Mouse (Mus musculus): ENCODE measurements around the gene Tex22.

Tex22 gene

GRCm38 (mm10) chr12:113056089-113056488, 18.2 kb upstream of the Tex22 start:
- DNase-seq (ENCODE audit: low read depth, low spot score), result no peak

DNA sequence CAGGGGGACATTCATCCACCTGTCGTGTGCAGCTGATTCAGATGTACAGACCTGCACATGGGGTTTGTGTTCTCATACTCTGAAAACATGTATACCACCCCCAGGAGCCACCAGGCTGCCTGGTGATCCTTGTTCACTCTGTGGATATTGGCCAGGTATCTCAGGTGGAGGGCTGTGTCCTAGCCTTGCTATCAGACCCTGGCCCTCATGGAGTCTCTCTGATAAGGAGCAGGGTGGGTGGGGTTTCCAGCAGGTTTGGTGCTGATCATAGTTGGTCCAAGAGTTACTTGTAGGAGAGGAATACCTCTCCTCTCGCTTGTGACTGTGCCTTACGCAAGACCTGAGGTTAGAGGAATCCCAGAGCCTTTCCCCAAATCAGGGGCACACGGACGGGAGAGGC, 14.1 kb upstream of the Tex22 start:
- no peak for DNase-seq (ENCODE audit: low read depth, low spot score)

DNA sequence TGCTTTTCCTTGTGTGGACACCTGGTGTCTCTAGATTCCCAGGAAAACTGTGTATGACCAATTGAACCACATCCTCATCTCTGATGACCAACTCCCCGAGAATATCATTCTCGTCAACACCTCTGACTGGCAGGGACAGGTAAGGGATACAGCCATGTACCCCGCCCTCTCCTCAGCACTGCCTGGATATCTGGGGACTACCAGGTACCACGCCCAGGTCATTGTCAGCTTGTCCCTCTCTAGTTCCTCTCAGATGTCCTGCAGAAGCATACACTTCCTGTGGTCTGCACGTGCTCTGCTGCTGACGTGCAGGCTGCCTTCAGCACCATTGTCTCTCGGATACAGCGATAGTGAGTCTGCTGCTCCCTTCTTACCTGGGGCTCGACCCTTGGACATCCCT, 12.7 kb upstream of the Tex22 start:
- DNase-seq (ENCODE audit: low read depth, low spot score), result no peak

- no peak for DNase-seq (ENCODE audit: low read depth, low spot score)
These were observed 12.1 kb upstream of the Tex22 start for GRCm38 (mm10) chr12:113062201-113062600.

DNA sequence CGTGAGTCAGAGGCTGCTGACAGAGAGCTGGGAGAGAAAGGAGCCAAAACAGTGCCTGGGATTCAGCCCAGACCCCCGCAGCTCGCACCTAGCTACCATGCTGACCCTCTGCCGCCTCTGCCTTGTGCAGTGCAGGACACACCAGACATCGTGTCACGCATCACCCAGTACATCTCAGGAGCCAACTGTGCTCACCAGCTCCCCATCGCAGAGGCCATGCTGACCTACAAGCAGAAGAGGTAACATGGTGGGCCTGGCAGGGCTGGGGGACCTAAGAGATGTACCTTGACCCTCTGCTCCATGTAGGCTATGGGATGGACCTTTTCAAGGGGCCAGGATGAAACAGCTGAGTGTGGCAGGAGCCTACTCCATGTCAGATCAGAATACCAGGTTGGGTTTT, 10.6 kb upstream of the Tex22 start:
- DNase-seq (ENCODE audit: low read depth, low spot score), result no peak

DNA sequence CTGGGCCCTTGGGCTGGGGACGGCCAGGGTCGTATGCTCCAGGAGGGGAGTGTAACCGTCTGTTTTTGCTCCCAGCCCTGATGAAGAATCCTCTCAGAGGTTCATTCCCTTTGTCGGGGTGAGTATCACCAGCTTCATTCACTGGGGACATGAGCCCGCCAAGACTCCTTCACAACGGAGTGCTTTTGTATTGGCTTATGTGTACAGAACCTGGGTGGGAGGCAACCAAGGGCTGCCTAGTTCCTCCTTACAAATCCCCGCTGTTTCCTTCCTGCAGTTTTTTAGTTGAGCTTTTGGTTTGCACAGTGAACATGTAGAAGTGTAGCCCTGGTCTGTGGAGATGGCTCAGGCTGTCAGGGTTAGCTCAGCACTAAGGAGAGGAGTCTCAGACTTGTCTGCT, 6.3 kb upstream of the Tex22 start:
- DNase-seq (ENCODE audit: low read depth, low spot score), result no peak

- no peak for DNase-seq (ENCODE audit: low read depth, low spot score)
These were observed 4.9 kb upstream of the Tex22 start for GRCm38 (mm10) chr12:113069389-113069788.

- DNase-seq (ENCODE audit: low read depth, low spot score), result no peak
These were observed 3.0 kb upstream of the Tex22 start for GRCm38 (mm10) chr12:113071321-113071720.

DNA sequence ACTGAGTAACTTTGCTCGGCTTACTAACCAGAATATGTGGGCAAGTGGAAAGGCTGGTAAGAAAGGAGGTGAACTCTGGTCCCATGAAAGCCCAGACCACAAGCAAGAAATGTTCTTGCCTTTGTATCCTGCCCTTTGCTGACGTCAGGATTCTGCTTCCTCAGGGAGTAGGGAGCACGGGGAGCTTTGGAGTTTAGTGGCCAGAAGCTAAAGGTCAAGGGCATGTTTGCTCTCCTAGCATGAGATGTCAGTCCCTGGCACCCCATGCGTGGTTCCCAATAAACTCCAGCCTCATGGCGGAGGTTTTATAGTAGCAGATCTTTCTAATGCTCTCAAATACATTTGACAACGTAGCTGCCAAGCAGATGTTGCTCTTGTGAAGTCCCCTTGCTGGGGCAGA, 2.5 kb upstream of the Tex22 start:
- DNase-seq (ENCODE audit: low read depth, low spot score), result no peak

- DNase-seq (ENCODE audit: low read depth, low spot score), result no peak
These were observed 628 bp upstream of the Tex22 start for GRCm38 (mm10) chr12:113073420-113074328.

DNA sequence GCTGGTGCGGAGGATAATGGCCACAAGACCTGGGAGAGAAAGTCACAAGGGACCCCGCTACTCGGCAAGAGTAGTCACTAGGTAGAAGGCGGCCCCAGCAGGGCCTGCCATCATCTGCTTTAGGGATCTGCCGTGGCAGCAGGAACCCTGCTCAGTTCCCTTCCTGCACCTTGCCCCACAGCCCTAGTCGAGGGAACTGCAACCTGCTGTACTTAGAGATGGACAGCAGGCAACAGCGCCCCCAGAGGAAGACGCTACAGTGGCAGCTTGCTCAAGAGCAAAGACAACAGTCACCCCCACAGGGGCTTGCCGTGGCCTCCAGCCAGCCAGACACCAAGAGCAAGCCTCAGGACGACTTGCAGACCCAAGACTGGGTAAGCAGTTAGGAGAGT, 757 bp downstream of the Tex22 start:
- peak; percentile 74 for DNase-seq (ENCODE audit: low read depth, low spot score)

- no peak for DNase-seq (ENCODE audit: low read depth, low spot score)
These were observed 1.2 kb downstream of the Tex22 start for GRCm38 (mm10) chr12:113075486-113075885.

DNA sequence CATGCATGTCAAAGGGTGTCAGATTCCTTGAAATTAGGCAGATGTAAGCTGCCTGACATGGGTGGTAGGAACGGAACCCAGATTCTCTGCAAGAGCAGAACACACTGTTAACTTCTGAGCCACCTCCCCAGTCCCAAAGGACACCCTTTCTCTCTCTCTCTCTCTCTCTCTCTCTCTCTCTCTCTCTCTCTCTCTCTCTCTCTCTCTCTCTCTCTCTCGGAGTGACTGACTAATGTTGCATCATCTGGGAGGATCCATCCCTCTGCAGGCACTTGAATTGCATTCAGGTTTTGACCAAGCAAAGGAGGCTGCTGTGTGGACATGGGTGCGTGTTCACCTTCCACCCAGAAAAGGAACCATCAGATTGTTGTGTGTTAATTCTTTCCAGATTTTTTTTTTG, 13.0 kb downstream of the Tex22 start:
- no peak for DNase-seq (ENCODE audit: low read depth, low spot score)

DNA sequence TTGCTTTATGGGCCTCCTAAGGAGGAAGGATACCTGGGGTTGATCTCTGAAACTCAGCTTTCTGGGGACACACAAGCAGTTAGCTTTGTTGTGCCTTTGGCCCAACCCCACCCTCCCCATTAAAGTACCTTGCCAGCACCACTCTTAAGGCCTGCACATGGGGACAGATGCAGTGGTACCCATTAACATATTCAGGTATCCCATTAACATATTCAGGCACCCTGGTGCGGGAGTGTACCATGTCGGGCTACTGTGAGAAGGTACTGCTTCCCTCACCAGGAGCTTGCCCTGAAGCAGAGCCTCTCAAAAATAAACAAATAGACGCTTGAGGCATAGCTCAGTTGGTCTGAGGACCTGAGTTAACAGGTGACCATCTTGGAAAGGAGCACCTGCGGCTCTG, 13.7 kb downstream of the Tex22 start:
- DNase-seq (ENCODE audit: low read depth, low spot score), result no peak

DNA sequence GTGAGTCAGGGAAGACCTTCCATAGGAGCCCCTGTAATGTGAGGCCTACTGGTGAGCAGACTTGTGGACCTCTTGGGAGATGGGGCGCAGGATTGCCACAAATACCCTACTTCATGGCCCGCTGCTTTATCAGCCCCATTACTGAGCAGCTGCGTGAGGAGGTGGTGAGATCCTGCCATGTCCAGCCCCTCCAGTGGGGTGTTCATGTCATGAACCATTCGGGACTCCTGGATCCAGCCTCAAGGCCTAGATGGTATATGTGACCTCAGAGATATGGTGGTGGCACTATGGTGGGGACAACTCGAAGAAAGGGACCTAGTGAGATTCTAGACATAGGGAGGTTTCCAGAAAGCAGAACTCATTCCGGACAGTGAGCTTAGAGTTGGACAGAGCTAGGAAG, 14.8 kb downstream of the Tex22 start:
- DNase-seq (ENCODE audit: low read depth, low spot score), result no peak

DNA sequence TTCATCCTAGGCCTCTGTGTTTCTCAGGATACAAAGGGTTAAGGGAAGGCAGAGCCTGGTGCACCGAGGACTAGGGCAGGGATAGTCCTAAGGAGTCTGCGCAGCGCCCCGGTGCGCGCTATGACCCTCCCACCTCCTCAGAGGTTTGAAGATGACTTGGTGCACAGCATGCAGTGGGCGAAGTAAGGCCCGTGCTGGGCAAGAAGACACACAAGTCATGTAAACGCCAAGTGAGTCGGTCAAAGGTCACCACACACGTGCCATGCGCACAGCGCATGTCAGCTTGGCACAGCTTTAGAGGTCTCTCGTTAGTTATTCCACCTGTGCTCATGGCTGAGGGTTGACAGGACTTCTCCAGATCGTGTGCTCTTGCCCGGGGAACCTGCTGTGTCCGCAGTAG, 15.8 kb downstream of the Tex22 start:
- no peak for DNase-seq (ENCODE audit: low read depth, low spot score)

DNA sequence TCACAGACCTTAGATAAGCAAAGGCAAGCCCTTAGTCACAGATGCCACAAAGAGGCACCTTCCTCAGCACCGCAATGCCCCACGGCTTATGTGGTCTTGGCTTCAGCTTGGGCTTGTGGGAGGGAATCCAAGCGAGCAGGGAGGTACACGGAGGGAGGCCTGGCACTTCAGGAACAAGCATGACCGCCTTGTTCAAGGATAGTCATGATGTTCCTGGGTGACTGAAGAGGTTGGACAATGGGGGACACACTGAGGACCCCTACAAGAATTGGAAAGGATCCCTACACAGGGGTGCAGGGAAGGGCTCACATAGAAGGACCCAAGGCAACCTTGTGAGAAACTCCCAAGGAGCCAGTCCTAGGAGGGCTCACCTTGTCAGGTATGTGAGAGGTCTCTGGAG, 22.7 kb downstream of the Tex22 start:
- no peak for DNase-seq (ENCODE audit: low read depth, low spot score)

- peak; percentile 16 for DNase-seq (ENCODE audit: low read depth, low spot score)
These were observed 23.5 kb downstream of the Tex22 start, which contains the start of gene Mta1 for GRCm38 (mm10) chr12:113097749-113098281. Mta1 (plus strand) TSS chr12:113098278.

DNA sequence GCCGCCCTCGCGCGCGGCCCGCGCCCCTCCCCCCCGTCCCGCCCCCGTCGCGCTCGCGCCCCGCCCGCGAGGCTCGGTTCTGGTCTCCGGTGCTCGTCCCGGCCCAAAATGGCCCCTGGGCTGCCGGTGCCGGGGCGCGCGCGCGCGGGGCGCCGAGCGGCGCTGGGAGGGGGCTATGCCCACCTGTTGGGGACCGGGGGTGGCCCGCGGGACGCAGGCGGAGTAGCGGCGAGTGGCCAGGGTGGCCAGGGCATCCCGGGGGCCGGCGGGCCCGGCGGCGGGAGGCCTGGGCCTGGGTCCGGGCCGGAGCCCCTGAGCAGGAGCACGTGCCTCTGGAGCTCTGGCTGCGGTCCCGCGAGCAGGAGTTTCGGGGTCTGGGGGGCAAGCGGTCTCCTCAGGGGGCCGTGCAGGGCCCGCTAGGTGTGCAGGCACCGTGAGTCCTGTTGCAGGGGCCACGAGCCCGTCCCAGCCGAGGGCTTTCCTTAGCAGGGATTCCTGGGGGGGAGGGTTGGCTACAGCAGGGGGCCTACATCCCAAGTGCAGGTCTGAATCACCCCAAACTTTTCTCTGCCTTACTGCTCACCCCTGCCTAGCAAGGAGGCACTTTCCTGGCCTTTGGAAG, 24.3 kb downstream of the Tex22 start:
- no peak for DNase-seq (ENCODE audit: low read depth, low spot score)

DNA sequence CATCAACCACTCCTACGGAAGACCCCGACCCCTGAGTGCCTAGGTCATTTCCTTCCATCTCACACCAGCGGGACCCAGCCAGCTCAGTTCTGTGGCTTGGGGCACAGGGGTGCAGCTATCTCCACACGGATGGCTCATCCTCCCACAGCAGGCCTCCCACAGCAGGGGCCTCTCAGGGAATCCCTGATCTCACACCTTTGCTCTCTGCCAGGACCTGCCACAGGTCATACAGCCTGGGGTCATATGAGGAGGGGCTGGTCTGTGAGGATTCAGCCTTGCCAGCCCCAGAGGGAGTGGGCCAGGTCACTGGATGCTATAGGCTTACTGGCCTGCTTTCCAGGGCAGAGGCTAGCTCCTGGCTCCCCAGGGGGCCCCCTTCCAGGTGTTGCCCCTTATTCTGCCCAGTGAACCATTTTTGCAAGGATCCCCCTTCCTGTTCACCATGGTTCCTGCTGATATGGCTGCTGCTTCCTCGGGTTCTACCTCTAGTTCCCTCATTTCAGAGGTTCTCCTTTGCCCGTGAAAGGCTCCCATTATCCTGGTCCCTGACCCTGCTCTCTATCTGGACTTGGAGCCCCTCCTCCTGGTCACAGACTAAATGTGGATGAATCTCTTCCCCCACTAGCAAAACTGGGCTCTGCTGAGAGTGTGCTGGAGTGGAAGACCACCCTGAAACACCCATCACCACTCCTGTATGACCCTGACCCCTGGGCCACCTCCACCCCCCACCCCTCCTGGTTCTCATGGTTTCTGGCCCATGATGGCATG, 25.4 kb downstream of the Tex22 start:
- no peak for DNase-seq (ENCODE audit: low read depth, low spot score)

DNA sequence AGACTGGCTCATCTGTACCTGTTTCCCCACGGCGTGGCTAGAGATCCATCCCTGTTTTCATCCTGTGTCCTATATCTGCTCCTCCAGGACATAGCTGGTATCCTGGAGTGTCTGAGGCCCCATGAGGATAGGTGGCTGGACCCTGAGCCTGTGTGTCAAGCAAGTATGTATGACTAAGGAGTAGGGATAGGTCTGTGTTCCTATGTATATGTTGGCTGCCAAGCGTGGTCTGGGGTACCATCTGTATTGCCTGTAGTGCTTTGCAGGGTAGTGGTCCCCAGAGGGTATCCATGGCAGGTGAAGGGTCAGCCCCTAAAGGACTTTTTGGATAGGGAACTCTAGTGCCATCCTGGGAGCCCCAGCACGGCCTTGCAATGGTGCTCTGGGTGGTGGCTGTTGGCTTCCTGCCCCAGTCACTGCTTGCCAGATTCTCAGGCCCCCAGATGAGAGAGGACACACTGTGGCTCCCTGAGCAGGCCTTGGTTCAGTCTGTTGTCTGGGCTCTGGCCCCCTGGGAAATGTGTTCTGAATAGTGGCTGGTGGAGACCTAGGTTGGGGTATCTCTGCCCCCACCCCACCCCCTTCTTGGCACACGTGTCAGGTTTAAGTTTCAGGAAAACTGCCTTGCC, 26.3 kb downstream of the Tex22 start:
- no peak for DNase-seq (ENCODE audit: low read depth, low spot score)
